Mouse (Mus musculus) megakaryocyte, embryonic 14.5 days (primary cell): ENCODE results near the gene Zc3h10.

ENCODE experiments used
- FLI1 ChIP-seq: IDR thresholded peaks from 2 replicates; pipeline ENCODE4 v1.6.1; 2012; ENCODE audit warnings: low read length, inconsistent platforms, mixed read lengths
- GATA1 ChIP-seq: IDR thresholded peaks from 3 replicates; pipeline ENCODE4 v1.6.1; 2012; ENCODE audit warnings: mixed read lengths, low read length, inconsistent platforms, borderline replicate concordance

GRCm38 (mm10) chr10:128493695-128494666 is 53.6 kb downstream of the Zc3h10 start, which contains the start of gene Myl6:
- TF ChIP-seq FLI1 (no peak), GATA1 (no peak)
